Mouse (Mus musculus) ES-E14 (cell line): ENCODE results near the gene Slc25a20. TPM values are rescaled to one million over a fixed set of nuclear protein-coding genes. Genes with fewer than 3 reads are reported as not detected.

Experiments used
- DNase-seq: peaks from one replicate; pipeline ENCODE4 v3.0.0-alpha.2; 2013; ENCODE audit warnings: low read depth, low spot score
- H3K27ac ChIP-seq: 2 replicates; pipeline ENCODE4 v1.5.1; 2012; ENCODE audit warnings: low read depth, mild to moderate bottlenecking, low read length, moderate library complexity, mixed read lengths; ENCODE audit not compliant: poor library complexity, insufficient read depth, severe bottlenecking
- H3K36me3 ChIP-seq: 2 replicates; pipeline ENCODE4 v1.6.1; 2012; ENCODE audit warnings: mild to moderate bottlenecking, low read length, moderate library complexity, mixed read lengths; ENCODE audit not compliant: control insufficient read depth, poor library complexity, insufficient read depth, severe bottlenecking
- H3K4me1 ChIP-seq, 2 experiments: fragments of 150-350 bp in 1 of 2; sonication (generic) in 1 of 2; 2 replicates each; pipeline ENCODE4 v1.6.1; 2012; ENCODE audit warnings: low read length in 2 of 2, mild to moderate bottlenecking in 1 of 2, mixed read lengths in 1 of 2; ENCODE audit not compliant: control insufficient read depth in 2 of 2, insufficient read depth in 2 of 2, poor library complexity in 1 of 2
- H3K4me3 ChIP-seq, 2 experiments: fragments of 150-350 bp in 1 of 2; sonication (generic) in 1 of 2; 2 replicates each; pipeline ENCODE4 v1.5.1; 2012; ENCODE audit warnings: low read length in 2 of 2, low read depth in 1 of 2, mild to moderate bottlenecking in 1 of 2, mixed read lengths in 1 of 2; ENCODE audit not compliant: insufficient read depth in 1 of 2, poor library complexity in 1 of 2, severe bottlenecking in 1 of 2
- H3K9ac ChIP-seq: 2 replicates; pipeline ENCODE4 v1.6.1; 2012; ENCODE audit warnings: low read depth, mild to moderate bottlenecking, low read length, mixed read lengths; ENCODE audit not compliant: poor library complexity, insufficient read depth, severe bottlenecking
- H3K9me3 ChIP-seq: fragments of 150-350 bp; sonication (generic); 2 replicates; pipeline ENCODE4 v1.6.1; 2012; ENCODE audit warnings: low read depth, mild to moderate bottlenecking, low read length; ENCODE audit not compliant: control insufficient read depth, insufficient read depth
- CHD2 ChIP-seq: IDR thresholded peaks from 2 replicates; pipeline ENCODE4 v1.6.1; 2014; ENCODE audit warnings: mild to moderate bottlenecking, low read depth, low read length, inconsistent platforms
- HCFC1 ChIP-seq: IDR thresholded peaks from 2 replicates; pipeline ENCODE4 v1.6.1; 2012; ENCODE audit warnings: low read length, inconsistent platforms, borderline replicate concordance; ENCODE audit not compliant: insufficient read depth
- MAFK ChIP-seq: IDR thresholded peaks from 2 replicates; pipeline ENCODE4 v1.6.1; 2014; ENCODE audit warnings: mild to moderate bottlenecking, low read depth, low read length, inconsistent platforms; ENCODE audit not compliant: insufficient read depth
- ZC3H11A ChIP-seq: IDR thresholded peaks from 2 replicates; pipeline ENCODE4 v1.6.1; 2012; ENCODE audit warnings: low read depth, mild to moderate bottlenecking, inconsistent platforms, low read length, borderline replicate concordance
- ZNF384 ChIP-seq: IDR thresholded peaks from 2 replicates; pipeline ENCODE4 v1.6.1; 2012; ENCODE audit warnings: low read depth, low read length, inconsistent platforms
- in situ Hi-C, 2 experiments: fragments of 600-800 bp; cut with MboI; formaldehyde crosslinking; loops; one replicate each; pipeline ENCODE4 v1.15.1; 2025; ENCODE audit warnings: low sequenced_read_pairs in 2 of 2, inconsistent platforms in 1 of 2; ENCODE audit not compliant: unreplicated experiment in 2 of 2
- total RNA-seq: library from RNA; depleted of rRNA; stranded (reverse); fragments of 300-350 nt; gene quantifications from 2 replicates; pipeline ENCODE4 v1.2.3, GENCODE M21; 2012

Gene Slc25a20
- total RNA-seq, 1 experiment, result 59.4 TPM

GRCm38 (mm10) chr9:108639825-108640224, 22.1 kb upstream of the Slc25a20 start:
- Histone ChIP-seq H3K9ac (no peak overlapping the region), H3K27ac (no peak overlapping the region), H3K4me3 (no peak overlapping the region), H3K9me3 (no peaks in the 10 kb centered on the region), H3K36me3 (peaks cover 12% of the 10 kb centered on the region), H3K4me1 (peaks cover 0 to 4% of the 10 kb centered on the region in 2 experiments; a peak in 2 of 4 replicates)
- no peak for TF ChIP-seq CHD2
- no peak for TF ChIP-seq ZC3H11A
- TF ChIP-seq MAFK, result no peak
- TF ChIP-seq ZNF384, result no peak
- TF ChIP-seq HCFC1, result no peak
- no peak for DNase-seq
- in situ Hi-C loops, result no loop called here

DNA sequence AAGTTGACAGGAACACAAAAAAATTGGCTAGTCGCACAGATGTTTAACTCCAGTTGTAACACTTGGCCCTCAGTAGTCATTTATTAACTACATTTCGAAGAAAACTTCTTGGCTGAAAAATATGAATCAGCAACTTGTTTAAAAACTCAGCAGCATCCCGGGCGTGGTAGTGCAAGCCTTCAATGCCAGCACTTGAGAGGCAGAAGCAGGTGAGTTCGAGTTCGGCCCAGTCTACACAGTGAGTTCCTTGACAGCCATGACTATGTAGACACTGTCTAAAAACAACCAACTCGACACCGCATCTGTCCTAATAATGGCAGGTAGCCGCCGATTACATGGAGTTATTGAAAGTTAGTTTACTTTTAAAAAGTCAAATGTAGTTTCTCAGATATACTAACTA, 13.7 kb upstream of the Slc25a20 start:
- no peak for DNase-seq
- no peak overlapping the region; the same call in 1 of the 2 replicates for H3K27ac ChIP-seq
- H3K4me1 ChIP-seq, result peaks cover 2 to 5% of the 10 kb centered on the region in 2 experiments
- TF ChIP-seq HCFC1, result no peak
- TF ChIP-seq ZC3H11A, result no peak
- no peak for TF ChIP-seq CHD2
- no peak for TF ChIP-seq MAFK
- no peak for TF ChIP-seq ZNF384
- peak overlapping the region; percentile 69 to 74 for H3K4me3 ChIP-seq
- peak overlapping the region; percentile 91; the same call in 1 of the 2 replicates for H3K9ac ChIP-seq
- in situ Hi-C loops, result no loop called here
- H3K9me3 ChIP-seq, result no peaks in the 10 kb centered on the region
- H3K36me3 ChIP-seq, result no peaks in the 10 kb centered on the region

- H3K9me3 ChIP-seq, result no peaks in the 10 kb centered on the region
- H3K9ac ChIP-seq, result peak within 1 kb of the TSS; percentile 91
- H3K4me3 ChIP-seq, result peak within 1 kb of the TSS; percentile 69 to 74
- DNase-seq, result peak; percentile 81
- no peaks in the 10 kb centered on the region for H3K36me3 ChIP-seq
- in situ Hi-C loops, result no loop called here
- TF ChIP-seq MAFK (no peak), HCFC1 (peak; percentile 64; the same call in 1 of the 2 replicates)
- peaks cover 2 to 5% of the 10 kb centered on the region in 2 experiments; a peak in 3 of 4 replicates for H3K4me1 ChIP-seq
- H3K27ac ChIP-seq, result peak within 1 kb of the TSS; percentile 73
Measured at GRCm38 (mm10) chr9:108648611-108649560, 13.0 kb upstream of the Slc25a20 start, which contains the start of gene Arih2. Arih2 (minus strand) TSS chr9:108649386.

DNA sequence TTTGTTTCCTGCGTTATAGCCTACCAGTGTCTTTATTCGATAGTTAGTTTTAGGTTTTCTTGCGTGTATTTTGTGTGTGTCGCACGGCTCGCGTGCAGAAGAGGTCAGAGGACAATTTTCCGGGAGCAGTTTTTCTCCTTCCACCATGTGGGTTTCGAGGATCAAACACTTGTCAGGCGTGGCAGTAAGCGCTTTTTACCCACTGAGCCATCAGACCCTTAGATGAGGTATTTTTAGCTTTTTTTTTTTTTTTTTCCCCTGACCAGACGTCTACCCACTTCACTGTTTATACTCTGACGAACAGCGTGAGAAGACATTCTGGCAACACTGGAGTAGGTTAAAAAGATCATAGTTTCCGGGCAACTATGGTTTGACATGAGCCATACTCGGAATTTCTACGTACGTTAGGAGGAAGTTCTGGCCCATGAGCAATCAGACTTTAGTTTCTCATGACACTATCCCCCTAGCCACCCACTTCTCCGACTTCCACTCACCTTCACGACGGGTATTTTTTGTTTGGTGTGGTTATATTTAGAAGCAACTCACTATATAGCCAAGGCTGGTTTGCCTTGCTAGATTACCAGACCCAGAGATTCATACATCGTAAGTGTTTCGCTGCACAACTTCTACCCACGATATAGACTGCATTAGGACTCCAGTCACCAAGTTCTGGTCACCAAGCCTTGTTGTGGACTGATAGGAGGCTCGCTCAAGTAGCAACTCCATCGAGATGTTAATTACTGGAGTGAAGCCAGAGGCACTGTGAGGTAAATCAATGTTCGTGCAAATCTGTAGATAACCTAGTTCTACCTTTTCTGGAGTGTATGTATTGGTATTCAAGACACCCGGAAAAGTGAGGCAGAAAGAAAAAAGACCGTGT, 12.1 kb upstream of the Slc25a20 start:
- no peak for DNase-seq
- peak overlapping the region; percentile 59; the same call in 1 of the 2 replicates for H3K9ac ChIP-seq
- peak overlapping the region; percentile 69 to 74 for H3K4me3 ChIP-seq
- no peaks in the 10 kb centered on the region for H3K36me3 ChIP-seq
- peaks cover 4 to 5% of the 10 kb centered on the region in 2 experiments; a peak in 3 of 4 replicates for H3K4me1 ChIP-seq
- peak overlapping the region; percentile 49; the same call in 1 of the 2 replicates for H3K27ac ChIP-seq
- no peaks in the 10 kb centered on the region for H3K9me3 ChIP-seq
- in situ Hi-C loops, result no loop called here
- TF ChIP-seq CHD2, result no peak
- TF ChIP-seq MAFK, result no peak
- TF ChIP-seq ZNF384, result no peak
- no peak for TF ChIP-seq HCFC1
- TF ChIP-seq ZC3H11A, result no peak
